Mouse (Mus musculus): Measurements from ENCODE around the gene Pde11a. TPM values are rescaled to one million over a fixed set of nuclear protein-coding genes. Genes with fewer than 3 reads are reported as not detected.
"Not testable (repeated sequence)": the region's sequence is repeated elsewhere in the genome, so short reads cannot be mapped to it uniquely, and the experiment has no call there.

Pde11a gene
- polyA plus RNA-seq, 1 experiment: 1.6 TPM

DNA sequence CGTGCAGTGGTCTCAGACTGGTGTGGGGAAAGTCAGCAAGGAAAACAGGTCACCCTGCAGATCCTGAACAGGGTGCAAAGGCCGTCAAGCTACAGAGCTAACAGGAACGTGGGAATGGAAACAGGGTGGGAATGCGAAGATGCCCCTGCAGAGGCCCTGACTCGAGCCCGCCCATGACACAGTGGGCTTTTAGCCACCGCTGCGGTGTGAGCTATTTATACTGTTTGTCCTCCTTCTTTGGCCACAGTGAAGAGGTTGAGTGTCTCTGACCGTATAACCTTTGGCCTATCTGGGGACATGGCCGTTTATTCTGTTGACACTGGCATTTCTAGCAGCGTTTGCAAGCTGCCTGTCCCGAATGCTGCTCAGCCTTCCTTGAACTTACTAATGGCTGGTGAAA, 338.9 kb downstream of the Pde11a start:
- no peak for DNase-seq (ENCODE audit: extremely low spot score in 1 of 2, low spot score in 1 of 2)

DNA sequence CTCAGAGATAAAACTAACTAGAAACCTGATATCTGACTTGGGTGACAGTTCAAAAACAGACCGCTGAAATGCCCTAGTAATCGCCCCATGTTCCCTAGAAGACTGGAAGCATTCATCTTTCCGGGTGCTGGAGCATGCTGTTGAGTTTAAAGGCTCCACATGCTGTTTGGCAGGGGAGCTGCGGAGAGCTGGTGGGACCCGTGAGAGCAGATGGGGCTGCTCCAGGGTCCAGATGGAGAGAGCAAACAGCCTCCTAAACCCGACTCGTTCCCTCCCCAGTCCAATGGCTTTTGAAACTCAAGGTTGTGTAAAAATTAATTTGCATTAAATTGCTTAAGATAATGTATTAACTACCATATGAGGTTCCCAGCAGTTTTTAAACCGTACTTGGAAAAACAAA, 339.9 kb downstream of the Pde11a start:
- no peak for DNase-seq (ENCODE audit: extremely low spot score in 1 of 2, low spot score in 1 of 2)

DNA sequence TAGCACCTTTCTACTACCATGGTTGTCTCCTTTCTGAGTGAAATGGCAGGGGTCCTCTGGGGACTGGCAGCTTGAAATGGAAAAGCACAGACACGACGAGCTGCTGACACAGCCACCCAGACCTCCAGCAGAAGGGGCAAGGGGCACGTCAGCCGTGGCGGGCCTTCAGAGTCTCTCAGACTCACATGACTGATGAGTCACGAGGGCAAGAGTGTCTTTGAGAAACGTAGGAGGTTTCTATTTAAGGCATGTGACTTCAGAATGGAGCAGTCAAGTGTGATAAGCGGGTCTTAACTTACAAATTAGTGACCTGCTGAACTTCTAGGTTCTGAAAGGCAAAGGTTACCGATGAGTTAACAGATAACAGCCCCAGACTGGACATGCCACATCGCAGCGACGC, 340.8 kb downstream of the Pde11a start:
- no peak for DNase-seq (ENCODE audit: extremely low spot score in 1 of 2, low spot score in 1 of 2)

DNA sequence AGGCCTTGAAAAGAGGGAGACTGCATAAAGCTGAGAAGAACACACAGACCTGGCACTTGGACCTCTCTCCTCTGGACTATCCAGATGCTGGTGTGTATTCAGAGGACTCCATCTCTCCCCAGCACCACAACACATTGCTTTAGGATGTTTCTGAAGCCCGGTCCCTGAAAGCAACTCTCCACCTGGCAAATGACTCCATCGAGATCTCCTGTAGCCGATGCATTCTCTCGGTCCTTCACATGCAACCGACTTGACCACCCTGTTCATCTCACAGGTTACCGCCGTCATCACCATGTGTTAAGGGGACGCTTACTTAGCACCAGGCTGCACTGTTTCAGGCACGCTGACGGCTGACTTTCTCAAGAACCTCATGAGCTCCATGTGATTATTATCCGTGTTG, 343.7 kb downstream of the Pde11a start:
- no peak for DNase-seq (ENCODE audit: extremely low spot score in 1 of 2, low spot score in 1 of 2)

GRCm38 (mm10) chr2:75991581-75992205, 346.9 kb downstream of the Pde11a start:
- no peak for DNase-seq (ENCODE audit: extremely low spot score in 1 of 2, low spot score in 1 of 2)

- DNase-seq (ENCODE audit: extremely low spot score in 1 of 2, low spot score in 1 of 2): peak in 1 of 2 experiments; percentile 68
Measured at GRCm38 (mm10) chr2:75990885-75991539, 347.6 kb downstream of the Pde11a start.

GRCm38 (mm10) chr2:75989694-75990093, 348.9 kb downstream of the Pde11a start:
- no peak for DNase-seq (ENCODE audit: extremely low spot score in 1 of 2, low spot score in 1 of 2)

GRCm38 (mm10) chr2:75988779-75989363, 349.7 kb downstream of the Pde11a start:
- DNase-seq (ENCODE audit: extremely low spot score in 1 of 2, low spot score in 1 of 2): no peak

GRCm38 (mm10) chr2:75988378-75988777, 350.2 kb downstream of the Pde11a start:
- DNase-seq (ENCODE audit: extremely low spot score in 1 of 2, low spot score in 1 of 2): no peak

DNA sequence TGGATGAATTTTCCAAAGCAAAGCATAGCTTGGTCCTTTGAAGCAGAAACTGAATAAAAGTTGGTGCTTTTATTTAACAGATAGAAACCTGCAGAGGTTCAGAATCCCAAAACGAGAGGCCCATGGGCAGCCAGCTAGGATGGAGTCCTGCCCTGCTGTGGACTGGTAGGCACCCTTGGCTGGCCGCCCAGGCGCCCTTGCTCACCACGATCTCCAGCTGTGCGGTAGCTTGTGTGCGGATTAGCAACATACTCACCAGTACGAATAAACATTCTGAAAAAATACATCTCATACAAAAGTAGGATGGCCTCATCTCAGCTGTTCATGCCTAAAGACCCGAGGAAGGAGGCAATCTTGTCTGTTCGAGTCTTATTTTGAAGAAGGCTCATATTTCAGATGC, 350.8 kb downstream of the Pde11a start:
- no peak for DNase-seq (ENCODE audit: extremely low spot score in 1 of 2, low spot score in 1 of 2)

DNA sequence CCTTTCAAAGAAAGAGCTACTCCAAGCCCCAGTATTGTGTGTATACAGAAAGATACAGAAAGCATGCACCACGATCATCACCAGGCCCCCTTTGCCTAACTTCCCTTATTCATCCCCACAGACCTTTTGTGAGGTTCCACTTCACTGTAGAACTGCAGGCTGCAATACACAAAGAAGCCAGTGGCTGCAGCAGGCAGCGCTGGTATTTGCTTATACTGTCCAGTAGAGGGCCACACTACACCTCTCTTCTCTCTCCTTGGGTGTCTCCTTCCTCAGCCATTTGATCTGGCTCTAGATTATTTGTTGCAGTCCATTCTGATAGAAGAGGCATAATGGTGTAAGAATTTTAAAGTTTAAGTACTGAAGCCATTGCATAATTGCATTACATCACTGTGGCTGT, 353.4 kb downstream of the Pde11a start:
- DNase-seq (ENCODE audit: extremely low spot score in 1 of 2, low spot score in 1 of 2): peak; percentile 67 to 84

DNA sequence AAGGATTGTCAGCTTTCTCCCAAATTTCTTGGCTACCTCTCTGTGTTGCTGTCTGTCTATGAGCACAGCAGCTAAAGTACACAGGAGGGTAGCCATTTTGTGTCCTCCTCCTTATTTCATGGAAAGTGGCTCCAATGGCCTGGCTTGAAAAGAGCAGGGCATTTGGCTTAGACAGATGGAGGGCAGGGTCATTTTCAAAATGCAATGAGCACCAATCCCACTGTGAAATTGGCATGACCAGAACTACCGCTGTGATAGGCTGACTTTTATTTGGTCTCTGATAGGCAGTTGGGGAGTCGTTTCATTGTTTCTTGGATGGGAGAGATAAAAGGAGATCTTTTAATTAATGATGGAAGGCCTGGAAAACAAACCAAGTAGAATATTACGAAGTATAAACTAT, 354.7 kb downstream of the Pde11a start:
- DNase-seq (ENCODE audit: extremely low spot score in 1 of 2, low spot score in 1 of 2): no peak

DNA sequence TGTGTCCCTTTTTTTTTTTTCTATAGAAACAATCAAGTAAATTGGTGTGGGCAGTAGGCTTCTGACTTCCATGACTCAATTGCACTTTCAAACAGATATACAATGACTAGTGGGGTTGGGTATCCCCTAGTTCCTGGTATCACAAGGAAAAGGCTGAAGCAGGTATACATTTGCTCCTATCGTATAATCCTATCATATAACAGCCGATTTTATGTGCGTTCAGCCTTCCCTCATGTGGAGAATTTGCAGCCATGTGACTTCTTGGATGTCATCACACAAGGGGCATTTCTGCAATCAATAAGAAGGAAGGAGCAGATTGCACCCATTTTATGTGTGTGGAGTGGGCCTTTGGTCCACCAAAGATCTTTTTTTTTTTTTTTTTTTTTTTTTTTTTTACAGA, 355.5 kb downstream of the Pde11a start:
- no peak for DNase-seq (ENCODE audit: extremely low spot score in 1 of 2, low spot score in 1 of 2)

DNA sequence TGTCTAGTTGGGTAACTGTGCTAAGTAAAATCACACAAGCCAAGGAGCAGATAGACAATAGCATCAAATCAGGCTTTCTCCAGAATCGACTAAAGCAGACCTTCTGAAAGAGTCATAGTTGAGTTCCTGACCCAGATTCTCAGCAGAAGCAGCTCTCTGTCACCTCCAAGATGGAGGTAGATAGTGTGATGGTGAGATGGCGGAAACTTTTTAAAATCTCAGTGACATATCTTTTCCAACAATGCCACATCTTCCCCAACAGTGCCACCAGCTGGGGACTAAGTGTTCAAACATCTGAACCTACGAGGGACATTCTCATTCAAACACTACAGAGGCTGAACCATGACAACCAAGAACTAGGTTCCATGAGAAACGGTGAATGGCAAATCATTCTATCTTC, 355.9 kb downstream of the Pde11a start:
- no peak for DNase-seq (ENCODE audit: extremely low spot score in 1 of 2, low spot score in 1 of 2)

- DNase-seq (ENCODE audit: extremely low spot score in 1 of 2, low spot score in 1 of 2): peak; percentile 61 to 84
Measured at GRCm38 (mm10) chr2:75981440-75982081, 357.0 kb downstream of the Pde11a start, which contains the start of gene Ttc30a1. Ttc30a1 (minus strand) TSS chr2:75981967.

DNA sequence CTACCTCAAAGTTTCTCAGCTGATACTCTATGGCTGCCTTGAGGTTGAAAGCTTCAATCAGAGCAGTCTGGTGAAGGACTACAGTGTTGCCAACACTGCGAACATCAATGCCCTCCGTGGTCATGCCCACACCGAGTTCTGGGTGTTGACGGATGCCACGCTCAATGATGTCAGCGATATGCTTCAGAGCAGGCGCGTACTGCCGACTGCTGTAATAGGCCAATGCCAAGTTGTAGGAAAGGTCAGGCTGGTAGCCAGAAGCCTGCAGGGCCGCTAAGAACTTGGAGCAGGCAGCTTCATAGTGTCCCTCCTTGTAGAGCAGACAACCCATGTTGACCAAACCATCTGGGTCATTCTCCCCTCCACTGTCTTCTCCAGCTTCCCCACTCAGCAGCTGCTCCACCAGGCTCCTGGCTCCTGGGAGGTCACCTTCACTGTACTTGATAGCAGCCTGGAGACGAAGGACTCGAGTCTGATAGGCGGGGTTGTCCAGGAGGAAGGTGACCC, 357.6 kb downstream of the Pde11a start:
- not testable (repeated sequence) for DNase-seq (ENCODE audit: extremely low spot score in 1 of 2, low spot score in 1 of 2)

DNA sequence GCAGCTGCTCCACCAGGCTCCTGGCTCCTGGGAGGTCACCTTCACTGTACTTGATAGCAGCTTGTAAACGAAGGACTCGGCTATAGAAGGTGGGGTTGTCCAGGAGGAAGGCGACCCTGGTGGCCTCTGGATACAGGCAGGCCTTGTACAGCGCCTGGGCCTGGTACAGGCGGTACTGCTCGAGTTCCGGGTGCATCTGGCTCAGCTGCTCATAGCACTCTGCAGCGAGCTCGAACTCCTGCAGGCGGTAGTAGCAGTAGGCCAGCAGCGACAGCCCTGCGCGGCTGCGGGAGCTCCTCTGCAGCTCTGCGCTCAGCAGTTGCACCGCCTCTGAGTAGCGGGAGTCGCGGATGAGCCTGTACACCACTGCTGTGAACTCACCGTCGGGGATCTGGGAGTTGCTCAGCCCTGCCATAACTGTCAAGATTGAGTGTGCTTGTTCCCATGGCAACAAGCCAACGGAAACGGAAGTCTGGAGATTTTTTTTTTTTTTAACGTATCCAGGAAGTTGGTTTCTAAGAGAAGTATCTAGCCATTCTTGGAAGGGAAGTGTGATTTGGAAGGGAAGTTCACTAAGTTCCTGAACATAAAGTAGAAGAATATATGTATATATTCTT, 360.7 kb downstream of the Pde11a start, which contains the start of gene Ttc30a2:
Gene Ttc30a2, minus strand, starts transcription at position 419 of the 617 bp plus-strand sequence.
- DNase-seq (ENCODE audit: extremely low spot score in 1 of 2, low spot score in 1 of 2): not testable (repeated sequence)

GRCm38 (mm10) chr2:75976070-75976469, 362.5 kb downstream of the Pde11a start:
- not testable (repeated sequence) for DNase-seq (ENCODE audit: extremely low spot score in 1 of 2, low spot score in 1 of 2)

DNA sequence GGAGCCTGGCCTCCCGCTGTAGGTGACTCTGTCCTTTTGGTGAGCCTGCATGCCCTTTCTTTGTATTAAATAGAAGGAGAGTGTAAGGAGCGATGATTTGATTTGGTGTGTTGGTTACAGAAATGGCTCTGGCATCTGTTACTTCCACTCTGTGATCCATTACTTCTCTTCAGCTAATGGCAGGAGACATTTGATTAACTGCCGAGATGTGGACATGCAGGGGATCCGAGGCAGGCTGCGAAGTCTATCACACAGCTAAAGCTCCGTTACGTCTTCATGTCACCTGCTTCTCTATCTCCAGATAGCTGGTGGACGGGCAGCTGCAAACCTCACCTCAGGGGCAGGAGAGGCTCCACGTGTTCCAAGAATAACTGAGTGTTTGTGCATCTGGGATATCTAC, 364.4 kb downstream of the Pde11a start:
- no peak for DNase-seq (ENCODE audit: extremely low spot score in 1 of 2, low spot score in 1 of 2)

DNA sequence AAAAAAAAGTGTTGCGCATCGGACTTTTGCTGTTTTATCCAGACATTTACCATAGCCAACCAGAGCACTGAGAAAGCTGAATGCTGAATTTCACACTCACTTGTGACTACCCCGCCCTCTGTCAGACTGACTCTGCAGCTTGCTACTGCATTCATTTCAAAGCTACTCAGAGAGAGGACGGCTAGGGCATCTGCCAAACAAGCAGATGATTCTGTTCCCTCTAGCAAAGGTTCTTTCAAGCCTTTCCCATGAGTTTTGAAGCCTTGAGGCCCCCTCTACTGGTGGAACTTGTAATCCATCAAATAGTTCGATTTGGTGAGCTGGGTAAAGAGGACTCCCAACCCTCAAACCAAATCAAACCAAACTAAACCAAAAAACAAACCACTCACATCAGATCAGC, 373.6 kb downstream of the Pde11a start:
- peak; percentile 79 to 89 for DNase-seq (ENCODE audit: extremely low spot score in 1 of 2, low spot score in 1 of 2)

DNA sequence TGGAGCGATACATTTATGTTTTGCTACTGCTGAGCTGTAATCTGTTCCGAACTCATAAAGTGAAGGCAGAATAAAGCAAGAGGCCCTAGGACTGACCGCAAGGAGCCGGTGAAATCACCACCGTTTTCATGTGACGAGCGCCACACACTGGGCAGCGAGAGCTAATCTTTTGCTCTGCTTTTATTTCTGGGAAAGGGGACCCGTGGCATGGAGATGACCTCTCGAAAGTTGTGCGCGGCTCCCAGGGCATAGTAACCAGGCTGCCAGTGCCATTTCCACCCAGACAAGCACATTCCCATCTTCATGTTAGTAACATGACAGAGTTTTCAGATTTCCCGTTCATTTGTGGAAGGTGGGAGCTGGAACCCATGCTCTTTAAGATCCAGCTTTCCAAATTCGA, 374.1 kb downstream of the Pde11a start:
- DNase-seq (ENCODE audit: extremely low spot score in 1 of 2, low spot score in 1 of 2): peak in 1 of 2 experiments; percentile 58

Measured in frontal cortex, adult 2 months (tissue).